Mouse (Mus musculus) kidney, postnatal 0 days (tissue): ENCODE measurements around the gene Tspan17. TPM values are rescaled to one million over a fixed set of nuclear protein-coding genes. Genes with fewer than 3 reads are reported as not detected.
"Not testable (repeated sequence)": the region's sequence is repeated elsewhere in the genome, so short reads cannot be mapped to it uniquely, and the experiment has no call there.

Experiments
- ATAC-seq: fragments of 200-750 bp; cut with Nextera tagmentation; replicated peaks from 2 replicates; pipeline ENCODE4 v1.8.0; 2017; ENCODE audit warnings: low read depth, moderate number of reproducible peaks, moderate TSS enrichment, moderate library complexity; ENCODE audit not compliant: low FRiP score
- DNase-seq: peaks from one replicate; pipeline ENCODE4 v3.0.0-alpha.2; 2016; ENCODE audit warnings: low spot score
- H3K27ac ChIP-seq: fragments of 300-500 bp; sonication (generic); 2 replicates; pipeline ENCODE4 v1.5.1; 2014; ENCODE audit warnings: mild to moderate bottlenecking
- H3K27me3 ChIP-seq: fragments of 300-500 bp; sonication (generic); 2 replicates; pipeline ENCODE4 v1.6.1; 2014; ENCODE audit warnings: low read length, mixed read lengths; ENCODE audit not compliant: insufficient read depth
- H3K36me3 ChIP-seq: fragments of 300-500 bp; sonication (generic); 2 replicates; pipeline ENCODE4 v1.6.1; 2014; ENCODE audit warnings: low read length, mixed read lengths; ENCODE audit not compliant: insufficient read depth
- H3K4me1 ChIP-seq: fragments of 300-500 bp; sonication (generic); replicated peaks from 2 replicates; pipeline ENCODE4 v1.6.1; 2014; ENCODE audit warnings: antibody characterized with exemption, low read length, mixed read lengths; ENCODE audit not compliant: insufficient read depth
- H3K4me2 ChIP-seq: fragments of 300-500 bp; sonication (generic); 2 replicates; pipeline ENCODE4 v1.6.1; 2014; ENCODE audit warnings: mild to moderate bottlenecking, low read length, moderate library complexity, mixed read lengths
- H3K4me3 ChIP-seq: fragments of 300-500 bp; sonication (generic); replicated peaks from 2 replicates; pipeline ENCODE4 v1.5.1; 2014; ENCODE audit warnings: low read depth, low read length
- H3K9ac ChIP-seq: fragments of 300-500 bp; sonication (generic); 2 replicates; pipeline ENCODE4 v1.6.1; 2014; ENCODE audit warnings: low read depth, low read length
- H3K9me3 ChIP-seq: fragments of 300-500 bp; sonication (generic); replicated peaks from 2 replicates; pipeline ENCODE4 v1.6.1; 2016; ENCODE audit warnings: low read length, inconsistent platforms, mixed read lengths
- CTCF ChIP-seq: IDR thresholded peaks from 2 replicates; pipeline ENCODE4 v1.5.1; 2016; ENCODE audit warnings: antibody characterized with exemption, low read depth, mild to moderate bottlenecking, moderate library complexity
- WGBS: fragments of 180-500 bp; shearing (Covaris S2); extraction: QIAGEN DNeasy Blood & Tissue Kit; methylation state at CpG from one replicate; pipeline ENCODE4 v1.1.7; 2014; 5-methylcytosine and 5-hydroxymethylcytosine counted together
- polyA plus RNA-seq: library from polyadenylated mRNA; unstranded; fragments of >200 nt; fragmentation: Nextera tagmentation; extraction: Ambion mirVana; gene quantifications from 2 replicates; pipeline ENCODE4 v1.2.1, GENCODE M21; 2015

Tspan17 gene
- polyA plus RNA-seq, 1 experiment from 2014 or later = 13.0 TPM

- DNase-seq (no peak), ATAC-seq (no peak)
- WGBS = 79% methylated on average over 3 of the region's 3 CpGs
Observed at GRCm38 (mm10) chr13:54781086-54781485, 8.1 kb upstream of the Tspan17 start.

DNA sequence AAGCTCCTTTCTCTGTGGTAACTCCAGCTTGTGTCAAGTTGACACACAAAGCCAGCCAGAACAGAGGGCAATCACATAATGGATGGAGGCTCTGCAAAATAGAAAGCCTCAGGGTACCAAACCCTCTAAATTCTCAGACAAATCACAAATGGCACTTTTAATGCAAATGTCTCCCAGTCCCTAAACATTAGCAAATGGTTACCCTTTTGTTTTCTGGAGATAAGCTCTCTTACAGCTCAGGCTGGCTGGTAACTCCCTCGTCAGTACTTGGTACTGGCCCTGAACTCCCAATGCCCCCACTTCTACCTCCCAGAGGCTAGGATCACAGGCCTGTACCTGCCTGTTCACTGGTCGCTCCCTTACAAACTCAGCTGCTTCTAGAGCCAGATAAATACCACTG lies 5.9 kb upstream of the Tspan17 start:
- DNase-seq (no peak), ATAC-seq (no peak)
- Histone ChIP-seq H3K4me2 (no peak overlapping the region), H3K36me3 (no peaks in the 10 kb centered on the region), H3K27me3 (no peaks in the 10 kb centered on the region), H3K4me3 (no peak overlapping the region), H3K9ac (no peak overlapping the region), H3K27ac (no peak overlapping the region), H3K4me1 (no peaks in the 10 kb centered on the region), H3K9me3 (no peaks in the 10 kb centered on the region)
- WGBS = 52% methylated on average over 2 of the region's 2 CpGs
- TF ChIP-seq CTCF = no peak

More at GRCm38 (mm10) chr13:54781086-54781485, 8.1 kb upstream of the Tspan17 start:
- Histone ChIP-seq H3K27ac (no peak overlapping the region), H3K27me3 (no peaks in the 10 kb centered on the region), H3K4me1 (no peaks in the 10 kb centered on the region), H3K36me3 (no peaks in the 10 kb centered on the region), H3K4me2 (no peak overlapping the region), H3K9ac (no peak overlapping the region), H3K9me3 (no peaks in the 10 kb centered on the region), H3K4me3 (no peak overlapping the region)
- TF ChIP-seq CTCF = no peak

- no peaks in the 10 kb centered on the region for H3K4me1 ChIP-seq
- DNase-seq (no peak), ATAC-seq (no peak)
- no peaks in the 10 kb centered on the region for H3K9me3 ChIP-seq
- no peak for TF ChIP-seq CTCF
- 84% methylated on average over 4 of the region's 4 CpGs for WGBS
- no peaks in the 10 kb centered on the region for H3K36me3 ChIP-seq
- H3K4me2 ChIP-seq = no peak within 1 kb of the TSS
- no peak within 1 kb of the TSS for H3K27ac ChIP-seq
- no peaks in the 10 kb centered on the region for H3K27me3 ChIP-seq
- no peak within 1 kb of the TSS for H3K9ac ChIP-seq
- H3K4me3 ChIP-seq = no peak within 1 kb of the TSS
Observed at GRCm38 (mm10) chr13:54783698-54784097, 5.5 kb upstream of the Tspan17 start, which contains the start of gene Eif4e1b. Gene Eif4e1b (plus strand): TSS chr13:54783998.

- H3K4me3 ChIP-seq, ATAC-seq, H3K36me3 ChIP-seq, H3K27me3 ChIP-seq, H3K27ac ChIP-seq, H3K4me1 ChIP-seq, H3K9me3 ChIP-seq, DNase-seq, H3K9ac ChIP-seq, H3K4me2 ChIP-seq: not testable (repeated sequence)
- 58% methylated on average over 2 of the region's 2 CpGs for WGBS
Observed at GRCm38 (mm10) chr13:54787591-54787990, 1.6 kb upstream of the Tspan17 start.

DNA sequence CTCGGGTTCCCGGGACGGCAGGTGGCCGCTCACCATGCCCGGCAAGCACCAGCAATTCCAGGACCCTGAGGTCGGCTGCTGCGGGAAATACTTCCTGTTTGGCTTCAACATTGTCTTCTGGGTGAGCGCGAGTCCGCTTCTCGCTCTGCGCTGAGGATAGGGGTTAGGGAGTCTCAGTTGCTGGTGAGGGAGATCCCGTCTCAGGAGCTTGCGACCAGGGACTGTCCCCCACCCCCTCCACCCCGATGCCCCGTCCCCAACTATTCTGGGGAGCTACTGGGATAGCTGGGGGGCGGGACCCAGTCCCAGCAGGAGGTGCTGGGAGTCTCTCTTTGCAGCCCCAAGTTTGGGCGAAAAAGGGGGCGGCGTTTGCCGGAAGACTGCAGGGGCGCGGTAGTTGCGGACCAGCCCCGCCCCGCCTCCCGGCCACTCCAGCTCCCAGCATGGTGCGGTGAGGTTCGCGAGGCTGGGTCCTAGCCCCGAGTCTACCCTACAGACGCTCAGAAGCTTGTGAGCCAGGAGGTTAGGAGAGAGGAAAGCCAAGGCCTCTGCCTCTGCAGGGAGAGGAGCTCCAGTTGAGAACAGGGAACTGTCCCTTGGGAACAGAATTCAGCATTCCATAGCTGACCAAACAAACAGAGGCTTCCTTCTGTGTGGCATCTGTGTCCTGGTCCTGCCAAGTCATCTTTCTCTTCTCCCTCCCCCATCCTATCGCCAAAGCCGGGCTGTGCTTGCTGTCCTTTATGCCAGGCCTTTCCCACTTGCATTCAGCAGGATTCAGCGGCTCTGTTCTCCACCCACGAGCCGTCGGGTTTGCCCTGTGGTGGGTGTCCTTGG lies 602 bp downstream of the Tspan17 start:
- no peaks in the 10 kb centered on the region for H3K9me3 ChIP-seq
- DNase-seq (peak; percentile 54), ATAC-seq (peak; percentile 18; the same call in 1 of the 2 replicates)
- peak overlapping the region; percentile 90 for H3K4me2 ChIP-seq
- peak overlapping the region; percentile 50 for H3K4me3 ChIP-seq
- 2% methylated on average over 38 of the region's 38 CpGs for WGBS
- no peak for TF ChIP-seq CTCF
- no peaks in the 10 kb centered on the region for H3K4me1 ChIP-seq
- no peak overlapping the region for H3K27ac ChIP-seq
- H3K27me3 ChIP-seq = no peaks in the 10 kb centered on the region
- peak overlapping the region; percentile 46 for H3K9ac ChIP-seq
- no peaks in the 10 kb centered on the region for H3K36me3 ChIP-seq

- H3K27ac ChIP-seq = no peak overlapping the region
- H3K4me3 ChIP-seq = no peak overlapping the region
- 23% methylated on average over 21 of the region's 21 CpGs for WGBS
- ATAC-seq (no peak), DNase-seq (peak; percentile 18)
- H3K27me3 ChIP-seq = 0 out of 2 replicates have a peak, but pooled peaks cover under 1% of the 10 kb centered on the region
- H3K4me1 ChIP-seq = no peaks in the 10 kb centered on the region
- peak; percentile 44; the same call in 1 of the 2 replicates for TF ChIP-seq CTCF
- no peak overlapping the region for H3K4me2 ChIP-seq
- no peaks in the 10 kb centered on the region for H3K36me3 ChIP-seq
- H3K9ac ChIP-seq = no peak overlapping the region
- H3K9me3 ChIP-seq = no peaks in the 10 kb centered on the region
Observed at GRCm38 (mm10) chr13:54792259-54793230, 3.4 kb downstream of the Tspan17 start.
